Mouse (Mus musculus) heart, embryonic 16.5 days (tissue): Measurements from ENCODE around the gene Zbtb22. TPM values are rescaled to one million over a fixed set of nuclear protein-coding genes. Genes with fewer than 3 reads are reported as not detected.

Experiments
- ATAC-seq: fragments of 200-750 bp; cut with Nextera tagmentation; replicated peaks from 2 replicates; pipeline ENCODE4 v1.8.0; 2017; ENCODE audit warnings: moderate number of reproducible peaks; ENCODE audit not compliant: insufficient read depth, low FRiP score; ENCODE audit errors: extremely low read depth
- H3K27ac ChIP-seq: fragments of 300-500 bp; sonication (generic); 2 replicates; pipeline ENCODE4 v1.5.1; 2014; ENCODE audit warnings: mild to moderate bottlenecking, low read length, control low read depth, moderate library complexity
- H3K27me3 ChIP-seq: fragments of 300-500 bp; sonication (generic); 2 replicates; pipeline ENCODE4 v1.6.1; 2014; ENCODE audit warnings: low read length, mixed read lengths; ENCODE audit not compliant: control insufficient read depth, insufficient read depth
- H3K36me3 ChIP-seq: fragments of 300-500 bp; sonication (generic); 2 replicates; pipeline ENCODE4 v1.6.1; 2014; ENCODE audit not compliant: control insufficient read depth, insufficient read depth
- H3K4me1 ChIP-seq: fragments of 300-500 bp; sonication (generic); 2 replicates; pipeline ENCODE4 v1.6.1; 2014; ENCODE audit warnings: low read length, mixed read lengths; ENCODE audit not compliant: control insufficient read depth, insufficient read depth
- H3K4me2 ChIP-seq: fragments of 300-500 bp; sonication (generic); 2 replicates; pipeline ENCODE4 v1.6.1; 2014; ENCODE audit warnings: low read depth, mild to moderate bottlenecking, control low read depth, low read length
- H3K4me3 ChIP-seq: fragments of 300-500 bp; sonication (generic); 2 replicates; pipeline ENCODE4 v1.5.1; 2014; ENCODE audit warnings: mild to moderate bottlenecking, control low read depth, low read length
- H3K9ac ChIP-seq: fragments of 300-500 bp; sonication (generic); 2 replicates; pipeline ENCODE4 v1.6.1; 2014; ENCODE audit warnings: low read length, control low read depth
- H3K9me3 ChIP-seq: fragments of 300-500 bp; sonication (generic); replicated peaks from 2 replicates; pipeline ENCODE4 v1.6.1; 2016; ENCODE audit warnings: low read length; ENCODE audit not compliant: control insufficient read depth
- WGBS: fragments of 180-500 bp; shearing (Covaris S2); extraction: QIAGEN DNeasy Blood & Tissue Kit; methylation state at CpG from one replicate; pipeline ENCODE4 v1.1.7; 2014; 5-methylcytosine and 5-hydroxymethylcytosine counted together
- polyA plus RNA-seq: library from polyadenylated mRNA; unstranded; fragments of >200 nt; fragmentation: Nextera tagmentation; extraction: Ambion mirVana; gene quantifications from 2 replicates; pipeline ENCODE4 v1.2.1, GENCODE M21; 2015

Zbtb22 gene
- polyA plus RNA-seq, 1 experiment from 2014 or later = 12.8 TPM

DNA sequence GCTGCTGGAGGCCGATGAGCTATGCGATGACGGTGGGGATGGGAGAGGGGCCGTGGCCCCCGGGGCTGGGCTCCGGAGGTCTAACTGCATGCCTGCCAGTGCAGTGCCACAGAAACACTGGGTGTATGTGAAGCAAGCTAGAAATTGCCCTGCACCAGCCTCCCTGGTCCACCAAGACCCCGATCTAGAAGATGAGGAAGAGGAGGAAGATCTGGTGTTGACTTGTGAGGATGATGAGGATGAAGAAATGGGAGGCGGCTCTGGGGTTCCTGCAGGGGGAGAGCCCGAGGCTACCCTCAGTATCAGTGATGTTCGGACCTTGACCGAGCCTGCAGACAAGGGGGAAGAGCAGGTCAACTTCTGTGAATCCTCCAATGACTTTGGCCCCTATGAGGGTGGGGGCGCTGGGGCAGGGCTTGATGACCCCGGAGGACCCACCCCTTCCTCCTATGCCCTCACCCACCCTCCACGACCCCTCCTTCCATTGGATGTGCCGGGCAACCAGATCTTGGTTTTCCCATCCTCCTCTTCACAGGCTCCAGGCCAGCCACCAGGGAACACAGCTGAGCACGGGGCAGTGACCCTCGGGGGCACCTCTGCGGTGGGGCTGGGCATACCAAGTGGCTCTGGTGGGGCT, 2.1 kb downstream of the Zbtb22 start:
- Histone ChIP-seq H3K36me3 (peaks cover 26% of the 10 kb centered on the region), H3K9me3 (no peaks in the 10 kb centered on the region), H3K4me2 (no peak overlapping the region), H3K27me3 (no peaks in the 10 kb centered on the region), H3K9ac (no peak overlapping the region), H3K27ac (no peak overlapping the region), H3K4me3 (no peak overlapping the region), H3K4me1 (peaks cover 23% of the 10 kb centered on the region)
- 76% methylated on average over 18 of the region's 18 CpGs for WGBS
- ATAC-seq = no peak

GRCm38 (mm10) chr17:33918293-33919203, 2.8 kb downstream of the Zbtb22 start:
- Histone ChIP-seq H3K9ac (peak overlapping the region; percentile 86), H3K36me3 (peaks cover 20% of the 10 kb centered on the region), H3K4me3 (peak overlapping the region; percentile 85), H3K4me2 (peak overlapping the region; percentile 97), H3K9me3 (no peaks in the 10 kb centered on the region), H3K27me3 (no peaks in the 10 kb centered on the region), H3K4me1 (peaks cover 23% of the 10 kb centered on the region), H3K27ac (peak overlapping the region; percentile 89)
- ATAC-seq = no peak
- 55% methylated on average over 37 of the region's 37 CpGs for WGBS

DNA sequence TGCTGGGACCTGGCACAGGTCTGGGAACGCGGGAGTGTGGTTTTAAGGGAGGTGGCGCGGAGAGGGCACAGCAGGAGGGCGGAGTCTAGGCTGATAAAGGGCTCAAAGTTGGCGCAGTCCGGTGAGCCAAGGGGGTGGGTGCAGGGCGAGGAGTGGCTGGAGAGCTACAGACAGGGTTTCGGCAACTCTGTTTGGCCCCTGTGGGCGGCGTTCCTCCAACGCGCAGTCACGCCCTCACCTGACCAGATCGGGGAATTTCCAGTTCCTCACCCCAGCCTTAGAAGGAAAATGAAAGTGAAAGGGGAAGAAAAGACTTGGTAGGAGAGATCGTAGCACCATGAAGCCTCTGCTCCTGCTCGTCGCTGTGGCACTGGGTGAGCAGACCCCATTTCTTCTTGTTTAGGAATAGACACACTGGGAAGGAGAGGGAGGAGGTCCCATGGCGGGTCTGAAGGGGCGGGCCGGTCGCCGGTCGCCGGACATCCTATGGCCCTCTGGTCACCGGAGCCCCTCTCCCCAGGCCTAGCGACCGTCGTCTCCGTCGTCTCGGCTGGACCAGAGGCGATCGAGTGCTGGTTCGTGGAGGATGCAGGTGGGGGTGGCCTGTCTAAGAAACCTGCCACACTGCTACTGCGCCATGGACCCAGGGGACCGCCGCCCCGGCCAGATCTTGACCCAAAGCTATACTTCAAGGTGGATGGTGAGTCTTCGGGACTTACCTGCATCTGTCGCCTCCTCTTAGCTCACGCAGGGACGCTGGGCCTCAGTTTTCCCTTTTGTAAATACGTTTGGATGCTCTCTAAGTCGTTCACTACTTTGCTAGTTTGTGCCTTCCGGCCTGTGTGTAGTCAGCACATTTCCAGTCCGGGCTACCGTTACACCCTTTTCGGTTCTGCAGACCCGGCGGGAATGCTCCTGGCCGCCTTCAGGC, 3.9 kb downstream of the Zbtb22 start:
- H3K27ac ChIP-seq = peak overlapping the region; percentile 89
- peak overlapping the region; percentile 85 for H3K4me3 ChIP-seq
- H3K9ac ChIP-seq = peak overlapping the region; percentile 86
- H3K4me1 ChIP-seq = peaks cover 23% of the 10 kb centered on the region
- peak overlapping the region; percentile 97 for H3K4me2 ChIP-seq
- WGBS = under 1% methylated on average over 52 of the region's 52 CpGs
- peak; percentile 34 for ATAC-seq
- no peaks in the 10 kb centered on the region for H3K27me3 ChIP-seq
- peaks cover 10% of the 10 kb centered on the region for H3K36me3 ChIP-seq
- H3K9me3 ChIP-seq = no peaks in the 10 kb centered on the region

- Histone ChIP-seq H3K4me2 (peak overlapping the region; percentile 97), H3K9me3 (no peaks in the 10 kb centered on the region), H3K36me3 (peaks cover 13% of the 10 kb centered on the region), H3K9ac (peak overlapping the region; percentile 86), H3K4me3 (peak overlapping the region; percentile 85), H3K4me1 (peaks cover 17% of the 10 kb centered on the region), H3K27me3 (no peaks in the 10 kb centered on the region), H3K27ac (peak overlapping the region; percentile 89)
- ATAC-seq = peak; percentile 8; the same call in 1 of the 2 replicates
- under 1% methylated on average over 36 of the region's 36 CpGs for WGBS
Observed at GRCm38 (mm10) chr17:33920282-33921097, 4.8 kb downstream of the Zbtb22 start.

DNA sequence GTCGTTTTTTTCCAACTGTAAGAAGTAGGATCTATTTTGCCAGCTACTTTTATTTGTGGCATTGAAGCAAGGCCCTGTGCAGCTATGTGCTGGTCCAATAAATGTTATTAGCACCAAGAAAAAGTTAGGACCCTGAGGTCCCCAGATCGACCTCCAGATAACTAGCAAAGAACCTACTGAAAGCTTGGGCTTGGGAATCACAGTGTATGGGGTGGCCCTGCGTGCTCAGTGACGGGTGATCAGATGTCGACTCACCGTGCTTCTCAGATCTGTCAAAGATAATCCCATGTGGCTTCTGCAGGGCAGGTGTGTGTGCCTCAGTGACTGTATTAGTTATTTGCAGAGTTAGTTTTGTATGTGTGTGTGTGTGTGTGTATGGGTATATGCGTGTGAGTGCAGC, 5.7 kb downstream of the Zbtb22 start:
- H3K9ac ChIP-seq = no peak overlapping the region
- H3K9me3 ChIP-seq = no peaks in the 10 kb centered on the region
- WGBS = 85% methylated on average over 7 of the region's 7 CpGs
- no peak overlapping the region for H3K4me2 ChIP-seq
- H3K27ac ChIP-seq = no peak overlapping the region
- H3K4me1 ChIP-seq = peaks cover 17% of the 10 kb centered on the region
- H3K36me3 ChIP-seq = peaks cover 13% of the 10 kb centered on the region
- no peaks in the 10 kb centered on the region for H3K27me3 ChIP-seq
- H3K4me3 ChIP-seq = no peak overlapping the region
- no peak for ATAC-seq

GRCm38 (mm10) chr17:33924577-33925283, 9.0 kb downstream of the Zbtb22 start:
- Histone ChIP-seq H3K9ac (no peak overlapping the region), H3K4me2 (no peak overlapping the region), H3K9me3 (no peaks in the 10 kb centered on the region), H3K36me3 (0 out of 2 replicates have a peak, but pooled peaks cover 3% of the 10 kb centered on the region), H3K4me1 (peaks cover 7% of the 10 kb centered on the region; the same call in 1 of the 2 replicates), H3K4me3 (no peak overlapping the region), H3K27ac (no peak overlapping the region), H3K27me3 (no peaks in the 10 kb centered on the region)
- ATAC-seq = no peak
- WGBS = 82% methylated on average over 10 of the region's 10 CpGs

DNA sequence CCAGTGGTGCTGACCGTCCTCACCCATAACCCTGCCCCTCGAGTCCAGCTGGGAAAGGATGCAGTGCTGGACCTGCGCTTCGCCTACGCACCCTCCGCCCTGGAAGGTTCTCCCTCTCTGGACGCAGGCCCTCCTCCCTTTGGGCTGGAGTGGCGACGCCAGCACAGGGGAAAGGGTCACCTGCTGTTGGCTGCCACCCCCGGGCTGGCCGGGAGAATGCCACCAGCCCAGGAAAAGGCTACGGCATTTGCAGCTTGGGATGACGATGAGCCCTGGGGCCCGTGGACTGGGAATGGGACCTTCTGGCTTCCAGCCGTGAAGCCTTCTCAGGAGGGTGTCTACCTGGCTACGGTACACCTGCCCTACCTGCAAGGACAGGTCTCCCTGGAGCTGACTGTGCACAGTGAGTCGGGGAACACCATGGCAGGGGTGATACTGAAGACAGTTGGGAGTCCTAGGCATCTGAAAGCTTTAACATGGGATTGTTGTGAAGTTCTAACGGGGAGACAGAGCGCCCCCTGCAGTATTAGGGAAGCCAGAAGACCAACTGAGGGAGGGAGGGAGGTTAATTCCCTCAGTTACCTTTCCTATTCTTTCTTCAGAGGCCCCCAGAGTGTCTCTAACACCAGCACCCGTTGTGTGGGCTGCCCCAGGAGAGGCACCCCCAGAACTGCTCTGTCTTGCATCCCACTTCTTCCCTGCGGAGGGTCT, 9.9 kb downstream of the Zbtb22 start:
- Histone ChIP-seq H3K9ac (no peak overlapping the region), H3K9me3 (no peaks in the 10 kb centered on the region), H3K36me3 (0 out of 2 replicates have a peak, but pooled peaks cover 3% of the 10 kb centered on the region), H3K4me3 (no peak overlapping the region), H3K4me2 (no peak overlapping the region), H3K27ac (no peak overlapping the region), H3K27me3 (no peaks in the 10 kb centered on the region), H3K4me1 (peaks cover 7% of the 10 kb centered on the region)
- 81% methylated on average over 21 of the region's 21 CpGs for WGBS
- ATAC-seq = no peak
